Mouse (Mus musculus) heart, postnatal 25 days (tissue): ENCODE data around the gene Fam193a. TPM values are rescaled to one million over a fixed set of nuclear protein-coding genes. Genes with fewer than 3 reads are reported as not detected.

Experiments
- DNase-seq: peaks from one replicate; pipeline ENCODE4 v3.0.0; 2022; ENCODE audit warnings: low spot score
- intact Hi-C: fragments of 180-260 bp; cut with DNase I; formaldehyde crosslinking; loops from one replicate; pipeline ENCODE4 v1.15.1; 2025
- total RNA-seq, 2 experiments: library from RNA; stranded (reverse); gene quantifications; 2 replicates each; pipeline ENCODE4 v1.2.3; 2021

Fam193a gene
- total RNA-seq, 2 experiments from 2014 or later = 24.3 to 29.7 TPM

DNA sequence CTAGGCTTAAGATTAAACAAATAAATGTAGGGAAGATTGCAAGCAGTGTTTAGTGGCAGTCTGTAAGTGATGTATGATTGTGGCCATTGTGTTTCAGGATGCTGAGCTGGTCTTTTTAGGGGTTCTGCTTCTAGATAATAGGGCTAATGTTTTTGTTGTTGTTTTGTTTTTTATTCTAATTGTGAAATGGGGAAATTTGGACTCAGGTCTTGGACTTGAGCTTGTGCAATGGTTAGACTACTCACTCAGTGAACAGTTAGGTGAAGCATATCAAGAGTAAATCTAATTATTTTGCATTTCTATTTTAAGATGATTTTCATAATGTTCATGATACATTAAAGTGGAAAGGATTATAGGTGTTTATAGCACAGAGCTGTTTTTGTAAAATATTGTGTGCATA, 2.8 kb downstream of the Fam193a start:
- intact Hi-C loops = loop anchor here (5.0 kb wide), 2 partner anchors 40 to 285 kb away; no protein-coding TSS in a partner anchor
- no peak for DNase-seq

DNA sequence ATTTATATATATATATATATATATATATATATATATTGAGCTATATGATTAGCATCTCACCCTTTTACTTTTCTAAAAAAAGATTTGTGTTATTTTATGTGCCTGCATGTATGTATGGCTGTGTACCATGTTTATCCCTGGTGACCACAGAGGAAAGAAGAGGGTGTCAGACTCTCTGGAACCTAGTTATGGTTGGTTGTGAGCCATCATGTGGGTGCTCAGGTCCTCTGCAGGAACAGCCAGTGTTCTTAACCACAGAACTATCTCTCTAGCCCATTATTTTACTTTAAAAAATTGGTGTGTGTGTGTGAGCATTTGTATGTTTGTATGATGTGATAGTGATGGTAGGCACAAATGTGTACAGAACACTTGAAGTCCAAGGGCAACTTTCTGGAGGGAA, 9.1 kb downstream of the Fam193a start:
- no peak for DNase-seq
- intact Hi-C loops = no loop called here

DNA sequence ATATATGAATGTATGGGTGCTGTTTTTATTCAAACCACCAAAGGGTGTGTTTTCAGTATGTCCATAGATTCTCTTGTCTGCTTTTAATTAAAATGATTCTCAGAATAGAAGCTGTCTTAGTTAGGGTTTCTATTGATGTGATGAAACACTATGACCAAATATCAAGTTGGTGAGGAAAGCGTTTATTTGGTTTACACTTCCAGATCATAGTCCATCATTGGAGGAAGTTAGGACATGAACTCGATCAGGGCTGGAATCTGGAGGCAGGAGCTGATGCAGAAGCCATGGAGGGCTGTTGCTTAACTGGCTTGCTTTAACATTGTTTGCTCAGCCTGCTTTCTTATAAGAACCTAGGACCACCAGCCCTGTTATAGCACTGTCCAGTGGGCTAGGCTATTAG, 12.0 kb downstream of the Fam193a start:
- intact Hi-C loops = no loop called here
- DNase-seq = no peak

DNA sequence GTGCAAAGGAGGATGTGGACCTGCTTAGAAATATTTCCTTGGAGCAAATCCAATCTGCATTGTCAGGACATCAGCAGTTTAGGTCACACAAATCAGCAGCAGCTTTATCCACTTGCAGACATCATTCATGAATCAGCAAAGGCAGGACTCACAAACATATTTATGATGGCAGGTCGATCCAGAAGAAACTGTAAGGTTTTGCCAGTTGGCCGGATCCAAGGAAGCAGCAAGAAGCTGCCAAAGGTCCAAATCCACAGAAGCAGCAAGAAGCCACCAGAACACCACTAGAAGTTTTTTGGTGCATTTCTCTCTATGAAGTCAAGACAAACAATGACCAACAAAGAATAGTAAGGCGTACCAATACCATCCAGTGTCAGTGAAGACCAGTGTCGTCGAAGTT, 15.9 kb downstream of the Fam193a start:
- no peak for DNase-seq
- intact Hi-C loops = no loop called here

DNA sequence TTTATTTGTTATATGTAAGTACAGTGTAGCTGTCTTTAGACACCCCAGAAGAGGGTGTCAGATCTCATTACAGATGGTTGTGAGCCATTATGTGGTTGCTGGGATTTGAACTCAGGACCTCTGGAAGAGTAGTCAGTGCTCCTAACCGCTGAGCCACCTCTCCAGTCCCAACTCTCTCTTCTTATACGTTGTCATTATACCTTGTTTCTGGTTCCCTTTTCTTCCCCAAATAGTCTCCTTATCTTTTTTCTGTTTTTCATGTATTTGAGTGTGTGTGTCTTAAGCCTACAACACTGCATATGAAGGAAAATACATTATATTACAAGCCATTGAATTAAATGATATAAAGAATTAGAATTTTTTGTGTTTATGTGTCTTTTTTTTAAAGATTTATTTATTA, 17.0 kb downstream of the Fam193a start:
- DNase-seq = no peak
- intact Hi-C loops = no loop called here

DNA sequence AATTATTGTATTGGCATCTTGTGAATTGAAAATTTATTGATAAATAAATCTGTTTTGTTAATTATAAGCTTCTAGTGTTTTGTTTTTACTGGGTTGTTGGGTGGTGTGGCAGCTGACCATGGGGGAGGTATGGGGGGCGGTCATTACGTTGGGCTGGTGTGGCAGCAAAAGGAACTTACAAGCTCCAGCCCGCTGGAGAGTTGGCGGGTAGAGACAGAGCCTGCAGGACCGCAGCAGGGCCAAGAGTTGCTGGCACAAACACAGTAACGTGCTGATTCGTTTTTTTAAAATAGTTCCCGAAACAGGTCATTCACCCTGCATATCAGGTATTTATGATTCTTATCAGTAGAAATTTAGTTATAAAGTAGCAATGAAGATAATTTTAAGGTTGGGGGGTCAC, 23.5 kb downstream of the Fam193a start:
- intact Hi-C loops = no loop called here
- DNase-seq = no peak

DNA sequence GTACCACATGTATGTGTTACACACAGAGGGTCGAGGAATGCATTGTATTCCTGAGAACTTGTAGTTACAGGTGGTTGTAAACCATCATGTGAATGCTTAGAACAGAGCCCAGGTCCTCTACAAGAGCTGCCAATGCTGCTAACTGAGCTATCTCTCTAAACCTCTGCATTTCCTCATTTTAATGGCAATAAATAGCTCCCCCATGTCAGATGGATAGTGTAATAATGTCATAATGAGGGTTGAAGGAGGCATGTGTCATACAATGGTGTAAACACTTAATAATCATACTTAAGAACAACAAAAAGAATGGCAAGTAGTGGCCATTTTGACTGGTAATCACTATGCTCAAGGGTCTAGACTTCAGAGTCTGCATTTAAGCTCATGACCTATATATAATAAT, 25.6 kb downstream of the Fam193a start:
- intact Hi-C loops = no loop called here
- DNase-seq = no peak

DNA sequence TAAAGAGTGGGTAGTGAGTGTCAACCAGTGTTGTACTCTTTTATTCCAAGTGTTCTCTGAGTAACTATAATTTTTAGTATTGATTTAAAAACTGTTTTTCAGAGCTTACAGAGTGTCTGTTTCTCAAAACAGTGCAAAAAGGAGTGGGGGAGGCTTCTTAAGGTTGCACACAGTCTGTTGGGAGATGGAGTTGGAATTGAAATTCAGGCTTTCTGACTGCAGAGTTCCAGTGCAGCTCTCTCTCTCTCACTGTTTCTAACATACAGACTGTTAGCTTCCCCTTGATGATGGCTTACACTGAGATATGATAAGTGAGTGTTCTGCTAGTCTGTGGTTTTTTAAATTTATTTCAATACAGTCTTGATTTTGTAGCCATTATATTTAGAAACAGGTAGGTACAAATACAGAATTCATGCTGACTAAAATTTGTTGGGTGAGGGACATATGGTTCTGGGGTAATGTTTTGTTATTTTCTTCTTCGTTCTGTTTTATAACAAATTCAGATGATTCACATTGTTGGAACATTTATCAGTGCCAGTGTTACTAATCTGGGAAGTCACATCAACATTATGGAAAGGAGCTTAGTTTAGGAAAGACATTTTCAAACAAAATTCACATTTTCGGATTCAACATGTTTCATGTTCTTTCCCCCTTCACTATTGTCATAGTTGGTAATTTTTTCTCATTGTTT, 26.3 kb downstream of the Fam193a start:
- no peak for DNase-seq
- intact Hi-C loops = no loop called here

DNA sequence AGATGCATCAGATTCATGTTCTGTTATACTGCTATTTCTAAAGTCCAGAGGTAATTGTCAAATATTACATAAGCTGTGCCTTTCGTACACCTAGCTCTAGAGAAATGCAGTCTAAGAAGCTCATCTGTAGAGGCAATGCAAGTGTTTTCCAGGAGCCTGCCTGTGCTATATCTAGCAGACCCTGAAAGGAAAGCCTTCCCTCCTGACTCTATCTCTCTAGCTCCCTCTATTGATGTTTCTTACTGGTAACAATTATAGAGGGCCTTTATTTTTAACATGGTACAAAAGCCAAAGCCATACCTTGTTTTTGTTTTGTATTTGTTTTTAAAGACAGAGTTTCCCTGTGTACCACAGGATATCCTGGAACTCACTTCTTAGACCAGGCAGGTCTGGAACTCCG, 28.1 kb downstream of the Fam193a start:
- intact Hi-C loops = no loop called here
- DNase-seq = no peak

DNA sequence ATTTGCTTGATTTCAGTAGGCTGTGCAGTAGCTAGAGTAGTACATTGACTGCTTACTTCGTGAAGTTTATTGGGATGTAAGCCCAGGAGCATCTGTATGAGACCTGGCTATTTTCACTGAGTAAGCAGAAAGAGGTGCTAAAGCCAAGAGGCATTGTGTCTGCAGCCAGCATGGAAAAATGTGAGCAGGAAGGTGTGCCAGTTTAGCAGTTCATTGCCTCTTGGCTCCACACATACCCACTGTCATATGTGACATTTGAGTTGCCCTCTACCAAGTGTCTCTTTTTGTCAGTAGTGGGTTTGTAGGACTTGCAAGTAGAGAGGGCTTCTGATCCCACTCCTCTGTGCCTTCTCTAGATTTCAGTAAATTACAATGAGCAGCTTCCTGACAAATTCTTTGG, 28.6 kb downstream of the Fam193a start:
- intact Hi-C loops = no loop called here
- DNase-seq = no peak

DNA sequence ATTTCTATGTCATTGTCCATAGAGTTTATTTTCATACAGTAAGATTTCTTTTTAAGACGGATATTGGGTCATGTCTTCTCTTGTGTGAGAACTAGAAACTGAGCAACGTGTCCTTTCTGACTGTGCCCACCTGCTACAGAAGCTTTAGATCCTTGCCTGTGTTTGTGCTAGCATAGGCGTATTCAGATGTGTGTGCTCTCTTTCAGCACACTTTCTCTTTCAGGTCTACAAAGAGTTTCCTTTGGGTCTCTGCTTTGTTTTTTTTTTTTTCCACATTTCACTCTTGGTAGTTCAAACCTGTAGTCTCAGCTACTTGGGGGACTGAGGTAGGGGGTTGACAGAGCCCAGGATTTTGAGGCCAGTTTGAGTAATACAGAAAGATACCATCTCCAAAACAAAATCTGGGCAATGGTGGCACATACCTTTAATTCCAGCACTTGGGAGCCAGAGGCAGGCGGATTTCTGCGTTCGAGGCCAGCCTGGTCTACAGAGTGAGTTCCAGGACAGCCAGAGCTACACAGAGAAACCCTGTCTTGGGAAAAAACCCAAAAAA, 37.7 kb downstream of the Fam193a start:
- intact Hi-C loops = no loop called here
- no peak for DNase-seq

DNA sequence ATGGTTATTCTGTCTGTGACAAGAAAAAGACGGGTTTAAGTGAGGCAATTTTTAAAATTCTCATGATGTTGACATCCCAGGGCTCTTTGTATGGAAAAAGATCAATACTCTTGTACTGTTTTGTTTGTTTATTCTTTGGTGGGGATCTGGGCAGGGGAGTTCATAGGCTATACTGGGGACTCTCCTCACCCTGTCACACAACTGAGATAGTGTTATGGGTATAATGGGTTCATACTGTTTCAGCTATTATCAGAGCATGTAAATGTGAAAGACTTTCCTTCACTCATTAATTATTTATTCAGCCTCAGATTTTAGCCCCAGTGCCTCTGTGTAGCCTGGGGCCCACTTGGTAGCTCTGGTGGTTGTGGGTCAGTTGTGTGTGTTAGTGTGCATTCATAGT, 39.3 kb downstream of the Fam193a start:
- no peak for DNase-seq
- intact Hi-C loops = no loop called here

DNA sequence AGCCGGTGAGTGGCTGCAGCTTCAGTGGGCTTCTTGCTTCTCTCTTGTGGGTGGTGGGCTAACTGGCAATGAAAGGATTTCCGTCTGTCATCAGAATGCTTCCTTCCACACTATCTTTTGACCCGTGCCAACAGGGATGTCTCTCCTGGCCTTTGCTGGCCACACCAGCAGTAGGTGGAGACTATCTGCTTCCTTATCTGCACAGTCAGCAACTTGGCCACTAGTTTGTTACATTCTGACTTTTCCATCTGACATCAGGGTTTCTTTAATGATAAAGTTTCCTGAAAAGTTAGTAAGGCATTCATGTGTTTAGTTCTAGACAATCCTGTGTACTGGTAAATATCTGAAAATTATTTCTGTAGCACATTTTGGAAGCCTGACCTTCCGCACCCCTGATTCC, 41.1 kb downstream of the Fam193a start:
- intact Hi-C loops = loop anchor here (5.0 kb wide), 1 partner anchor 39 kb away; no protein-coding TSS in a partner anchor
- DNase-seq = no peak

DNA sequence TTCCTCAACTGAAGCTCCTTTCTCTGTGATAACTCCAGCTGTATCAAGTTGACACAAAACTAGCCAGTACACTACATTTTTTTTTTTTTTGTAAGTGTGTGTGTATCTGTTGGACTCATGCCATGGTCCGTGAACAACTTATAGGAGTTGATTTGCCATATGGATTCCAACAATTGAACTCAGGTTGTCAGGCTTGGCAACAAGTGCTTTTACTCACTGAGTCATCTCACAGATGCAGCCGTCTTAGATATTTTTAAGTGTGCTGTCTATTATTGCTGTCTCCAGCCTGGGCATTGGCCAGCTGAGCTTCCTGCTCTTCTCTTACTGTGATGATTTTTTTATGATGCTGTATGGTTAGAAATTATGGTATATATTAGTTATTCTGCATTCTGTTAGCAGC, 44.2 kb downstream of the Fam193a start:
- no peak for DNase-seq
- intact Hi-C loops = loop anchor here (5.0 kb wide), 1 partner anchor 42 kb away; no protein-coding TSS in a partner anchor

DNA sequence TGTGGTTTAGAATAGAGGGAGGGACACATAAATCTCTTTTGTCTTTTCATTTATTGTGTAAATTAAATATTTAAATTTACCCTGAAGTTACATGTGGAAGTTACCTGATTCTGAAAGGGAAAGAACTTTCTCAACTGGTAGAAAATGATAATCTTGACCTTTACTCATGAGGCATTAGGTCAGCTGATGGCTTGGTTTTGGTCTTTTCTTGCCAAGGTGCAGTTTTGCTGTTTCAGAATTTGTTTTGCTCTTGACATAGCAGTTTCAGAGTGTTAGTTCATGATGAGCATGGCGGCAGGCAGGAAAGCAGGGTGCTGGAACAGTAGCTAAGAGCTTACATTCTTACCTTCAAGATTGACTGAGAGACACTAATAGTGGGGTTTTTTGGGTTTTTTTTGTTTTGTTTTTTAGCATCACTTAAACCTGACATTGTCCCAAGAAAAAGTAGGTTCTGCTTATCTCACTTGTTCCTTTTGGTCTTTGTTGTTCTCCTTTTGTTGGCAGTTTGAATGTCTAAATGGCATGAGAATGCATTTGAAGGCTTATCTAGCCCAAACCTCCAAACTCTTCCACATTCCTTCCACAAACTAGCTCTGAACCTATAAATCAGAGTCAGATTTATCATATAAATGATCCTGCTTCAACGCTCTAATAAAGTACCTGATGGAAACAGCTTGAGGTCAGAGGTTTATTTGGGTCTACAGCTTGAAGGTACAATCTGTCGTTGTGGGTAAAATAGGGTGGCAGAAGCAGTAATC, 47.7 kb downstream of the Fam193a start:
- intact Hi-C loops = no loop called here

DNA sequence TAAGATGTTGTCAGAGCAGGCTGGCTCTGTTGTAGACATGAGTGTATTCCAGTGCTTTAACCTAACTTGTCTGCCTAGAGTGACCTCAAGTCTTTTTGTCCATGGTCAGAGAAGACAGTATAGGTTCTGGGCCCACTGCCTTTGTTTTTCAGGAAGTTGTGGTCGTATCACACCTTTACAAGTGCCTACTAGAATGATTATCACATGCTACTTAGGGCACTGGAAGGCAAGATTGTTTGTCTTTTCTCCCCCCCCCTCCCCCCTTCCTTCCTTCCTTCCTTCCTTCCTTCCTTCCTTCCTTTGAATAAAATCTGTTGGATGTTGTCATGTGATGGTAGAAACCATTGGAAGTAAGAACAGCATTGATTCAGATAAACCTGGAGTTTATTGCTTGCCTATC, 49.5 kb downstream of the Fam193a start:
- intact Hi-C loops = no loop called here
- no peak for DNase-seq

More for the DNA sequence above, 47.7 kb downstream of the Fam193a start:
- no peak for DNase-seq

DNA sequence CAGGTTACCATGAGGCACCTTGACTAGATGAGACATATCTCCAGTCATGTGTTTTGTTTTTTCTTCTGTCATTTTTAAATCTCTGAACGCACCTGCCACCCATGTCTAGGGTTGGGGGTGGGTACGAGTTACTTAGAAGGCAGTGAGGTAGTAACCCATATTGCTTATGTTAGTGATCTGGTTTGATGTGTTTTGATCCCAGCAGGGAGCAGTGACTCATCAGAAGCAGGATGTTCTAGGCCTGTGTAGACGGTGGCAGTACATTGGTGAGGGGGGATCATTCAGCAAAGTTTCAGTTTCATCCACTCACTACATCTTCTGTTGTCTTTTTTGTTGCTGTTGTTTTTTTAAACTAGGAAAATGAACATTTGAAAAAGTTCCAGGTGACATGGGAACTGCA, 61.0 kb downstream of the Fam193a start:
- no peak for DNase-seq
- intact Hi-C loops = no loop called here

DNA sequence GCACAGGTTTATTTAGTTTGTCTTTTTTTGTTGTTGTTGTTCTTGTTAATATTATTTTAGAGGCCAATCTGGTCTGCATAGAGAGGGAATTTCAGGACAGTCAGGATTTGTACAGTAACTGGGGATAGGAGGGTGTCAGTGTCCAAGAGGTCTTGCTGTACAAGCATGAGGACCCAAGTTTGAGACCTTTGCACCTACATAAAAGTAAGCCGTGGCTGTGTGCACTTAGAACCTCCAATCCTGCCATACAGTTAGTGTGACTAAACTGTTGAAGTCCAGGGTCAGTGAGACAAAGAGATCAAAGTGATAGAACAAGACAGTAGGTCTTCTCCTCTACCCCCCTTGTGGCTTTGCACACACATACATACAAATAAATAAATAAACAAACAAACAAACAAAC, 64.1 kb downstream of the Fam193a start:
- no peak for DNase-seq
- intact Hi-C loops = no loop called here

DNA sequence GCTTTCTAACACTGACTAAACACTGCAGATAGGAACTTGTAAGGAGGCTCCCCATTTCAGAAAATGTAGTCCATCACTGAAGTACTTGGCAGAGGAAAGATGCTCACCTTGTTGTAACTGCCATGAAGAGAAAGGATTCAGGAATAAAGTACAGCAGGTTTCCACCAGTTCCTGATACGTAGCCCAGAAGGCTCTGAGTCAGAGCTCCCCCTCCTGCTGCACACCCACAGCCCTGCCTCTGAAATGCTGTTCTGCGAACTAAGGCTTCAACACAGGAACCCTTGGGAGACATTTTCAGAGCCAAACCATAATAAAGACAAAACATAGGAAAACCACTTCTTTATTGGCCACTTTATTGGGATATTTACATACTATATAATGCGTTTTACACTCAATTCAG, 64.5 kb downstream of the Fam193a start:
- intact Hi-C loops = no loop called here
- DNase-seq = no peak

DNA sequence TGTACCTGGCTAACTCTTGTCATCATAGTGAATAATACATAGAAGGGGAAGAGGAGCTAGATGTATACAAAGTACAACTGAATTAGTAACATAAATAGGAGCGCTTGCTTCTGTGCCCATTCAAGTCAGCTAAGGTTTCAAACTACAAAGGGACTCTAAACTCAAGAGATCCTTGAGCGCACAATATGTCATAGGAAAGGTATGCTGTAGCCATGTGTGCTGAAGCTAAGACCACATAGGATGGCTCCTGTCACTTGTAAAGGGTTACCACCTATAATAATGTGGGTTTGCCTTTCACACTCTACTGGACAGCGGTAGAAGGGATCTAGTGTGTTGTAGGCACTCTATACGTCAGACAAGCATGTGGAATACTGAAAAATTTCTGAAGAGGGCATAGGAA, 68.3 kb downstream of the Fam193a start:
- intact Hi-C loops = no loop called here
- no peak for DNase-seq

DNA sequence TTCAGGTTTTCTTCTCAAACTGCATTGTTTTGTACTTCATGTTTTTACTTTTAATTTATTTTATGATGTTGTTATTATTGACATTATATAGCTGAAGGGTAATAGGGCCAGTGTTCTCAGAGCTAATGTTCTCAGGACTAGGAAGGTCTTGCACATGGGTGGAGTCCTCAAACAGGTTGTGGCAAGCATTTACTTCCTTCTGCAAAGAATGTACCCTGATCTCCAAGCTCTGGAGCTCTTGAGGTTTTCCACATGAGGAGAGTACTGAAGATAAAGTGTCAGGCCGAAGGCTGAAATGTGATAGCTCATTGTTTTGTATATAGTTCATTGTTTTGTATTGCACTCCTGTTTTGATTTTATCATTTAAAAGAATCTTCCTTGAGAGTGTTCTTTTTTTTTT, 68.9 kb downstream of the Fam193a start:
- no peak for DNase-seq
- intact Hi-C loops = no loop called here
